Mouse (Mus musculus) heart, embryonic 10.5 days (tissue): ENCODE results near the gene Rgs11. TPM values are rescaled to one million over a fixed set of nuclear protein-coding genes. Genes with fewer than 3 reads are reported as not detected.
"Not testable (repeated sequence)": the region's sequence is repeated elsewhere in the genome, so short reads cannot be mapped to it uniquely, and the experiment has no call there.

Experiments used
- DNase-seq: peaks from one replicate; pipeline ENCODE4 v3.0.0-alpha.2; 2017; ENCODE audit warnings: low spot score
- H3K27ac ChIP-seq: fragments of 300-500 bp; sonication (generic); 2 replicates; pipeline ENCODE4 v1.5.1; 2016; ENCODE audit warnings: mild to moderate bottlenecking
- H3K27me3 ChIP-seq: fragments of 300-500 bp; sonication (generic); 2 replicates; pipeline ENCODE4 v1.6.1; 2016; ENCODE audit warnings: mild to moderate bottlenecking; ENCODE audit not compliant: poor library complexity, insufficient read depth, severe bottlenecking
- H3K36me3 ChIP-seq: fragments of 300-500 bp; sonication (generic); 2 replicates; pipeline ENCODE4 v1.6.1; 2016; ENCODE audit warnings: mild to moderate bottlenecking, moderate library complexity
- H3K4me1 ChIP-seq: fragments of 300-500 bp; sonication (generic); 2 replicates; pipeline ENCODE4 v1.6.1; 2016; ENCODE audit warnings: mild to moderate bottlenecking
- H3K4me3 ChIP-seq: fragments of 300-500 bp; sonication (generic); 2 replicates; pipeline ENCODE4 v1.5.1; 2016; ENCODE audit warnings: mild to moderate bottlenecking, moderate library complexity
- H3K9me3 ChIP-seq: fragments of 300-500 bp; sonication (generic); 2 replicates; pipeline ENCODE4 v1.6.1; 2016; ENCODE audit warnings: mild to moderate bottlenecking, moderate library complexity
- WGBS: fragments of 180-500 bp; shearing (Covaris S2); methylation state at CpG from one replicate; pipeline ENCODE4 v1.1.7; 2016; 5-methylcytosine and 5-hydroxymethylcytosine counted together
- polyA plus RNA-seq: library from polyadenylated mRNA; unstranded; fragments of >200 nt; fragmentation: Nextera tagmentation; extraction: Ambion mirVana; gene quantifications from 2 replicates; pipeline ENCODE4 v1.2.1, GENCODE M21; 2016

Gene Rgs11
- 4.2 and 5.3 TPM in 2 replicates for polyA plus RNA-seq

DNA sequence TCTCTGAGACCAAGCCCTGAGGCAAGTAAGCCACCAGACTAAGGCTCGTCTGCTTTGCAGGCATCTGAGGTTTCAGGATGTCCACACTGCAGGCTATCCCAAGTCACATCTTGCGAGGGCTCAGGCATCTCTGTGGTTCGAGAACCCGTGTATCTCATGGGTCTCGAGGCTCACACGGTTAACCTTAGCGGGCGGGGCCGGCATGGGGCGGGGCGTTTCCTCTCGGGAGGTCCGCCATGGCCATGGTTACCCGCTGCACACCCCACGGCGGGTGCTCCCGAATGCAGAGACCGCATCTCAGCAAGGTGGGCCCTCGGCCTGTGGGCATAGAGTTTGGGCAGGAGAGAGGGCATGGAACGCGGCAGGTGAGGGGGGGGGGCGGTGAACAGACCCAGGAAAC, at the start of gene Rgs11:
TSS of gene Rgs11 (plus strand) at position 215 of the 400 bp plus-strand sequence.
- no peak for DNase-seq
- peak within 1 kb of the TSS; percentile 57 for H3K27ac ChIP-seq

DNA sequence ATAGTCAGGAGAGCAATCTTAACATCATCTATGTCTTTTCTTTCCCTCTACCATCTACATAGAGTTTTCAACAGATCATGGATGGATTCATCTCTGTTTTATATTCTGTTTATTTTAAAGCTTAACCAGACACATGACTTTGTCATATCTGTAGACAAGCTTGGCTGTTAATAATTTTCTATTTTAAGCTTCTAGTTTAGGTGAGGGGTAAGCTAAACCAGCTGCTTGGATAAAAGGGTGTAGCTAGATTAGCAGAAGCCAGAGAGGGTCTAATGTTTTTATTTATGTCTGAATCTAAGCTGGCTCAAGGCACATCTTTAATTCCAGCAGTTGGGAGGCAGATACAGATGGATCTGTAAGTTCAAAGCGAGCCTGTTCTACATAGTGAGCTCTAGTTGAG, 40.0 kb upstream of the Rgs11 start:
- WGBS: 100% methylated on average over 1 of the region's 1 CpGs

More for the DNA sequence above, at the start of gene Rgs11:
- WGBS: 1% methylated on average over 22 of the region's 22 CpGs
- H3K4me3 ChIP-seq: peak within 1 kb of the TSS; percentile 63
- peaks cover 3% of the 10 kb centered on the region for H3K36me3 ChIP-seq
- no peaks in the 10 kb centered on the region for H3K9me3 ChIP-seq
- H3K4me1 ChIP-seq: peaks cover 47% of the 10 kb centered on the region
- peaks cover 76% of the 10 kb centered on the region for H3K27me3 ChIP-seq

DNA sequence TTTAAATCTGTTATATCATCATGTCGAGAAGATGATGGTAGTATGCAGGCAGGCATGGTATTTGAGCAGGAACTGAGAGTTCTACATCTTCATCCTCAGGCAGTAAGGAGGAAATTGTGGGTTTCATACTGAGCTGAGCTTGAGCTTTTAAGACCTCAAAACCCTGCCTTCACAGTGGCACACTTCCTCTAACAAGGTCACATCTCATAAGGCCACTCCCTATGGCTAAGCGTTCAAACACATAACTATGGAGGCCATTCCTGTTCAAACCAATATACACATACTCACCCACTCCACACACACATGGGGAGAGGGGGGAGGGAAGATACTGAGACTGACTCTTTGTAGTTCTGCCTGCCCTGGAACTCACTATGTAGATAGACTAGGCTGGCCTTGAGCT, 34.7 kb upstream of the Rgs11 start:
- no peaks in the 10 kb centered on the region for H3K9me3 ChIP-seq
- H3K27ac ChIP-seq: no peak overlapping the region
- no peak overlapping the region for H3K4me3 ChIP-seq
- no peaks in the 10 kb centered on the region for H3K4me1 ChIP-seq
- peaks cover 6% of the 10 kb centered on the region for H3K36me3 ChIP-seq
- DNase-seq: no peak
- WGBS: 88% methylated on average over 2 of the region's 2 CpGs
- no peaks in the 10 kb centered on the region for H3K27me3 ChIP-seq

More for the DNA sequence above, 40.0 kb upstream of the Rgs11 start:
- no peaks in the 10 kb centered on the region for H3K27me3 ChIP-seq
- no peaks in the 10 kb centered on the region for H3K9me3 ChIP-seq
- H3K4me1 ChIP-seq: no peaks in the 10 kb centered on the region
- H3K4me3 ChIP-seq: no peak overlapping the region
- DNase-seq: no peak
- H3K27ac ChIP-seq: no peak overlapping the region
- H3K36me3 ChIP-seq: peaks cover 8% of the 10 kb centered on the region; the same call in 1 of the 2 replicates

DNA sequence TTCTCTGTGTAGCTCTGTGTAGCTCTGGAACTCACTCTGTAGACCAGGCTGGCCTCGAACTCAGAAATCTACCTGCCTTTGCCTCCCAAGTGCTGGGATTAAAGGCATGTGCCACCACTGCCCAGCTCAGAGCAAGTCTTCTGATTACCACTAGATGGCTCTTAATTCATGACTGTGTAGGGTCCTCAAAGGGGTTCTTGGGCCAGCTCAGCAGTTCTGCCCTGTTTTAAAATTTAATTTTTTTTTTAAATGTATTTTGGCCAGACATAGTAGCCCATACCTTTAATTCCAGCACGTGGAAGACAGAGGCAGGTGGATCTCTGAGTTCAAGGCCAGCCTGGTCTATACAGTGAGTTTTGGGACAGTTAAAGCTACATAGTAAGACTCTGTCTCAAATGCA, 27.5 kb upstream of the Rgs11 start:
- WGBS: 70% methylated on average over 2 of the region's 2 CpGs
- not testable (repeated sequence) for DNase-seq
- H3K36me3 ChIP-seq: peaks cover 43% of the 10 kb centered on the region

DNA sequence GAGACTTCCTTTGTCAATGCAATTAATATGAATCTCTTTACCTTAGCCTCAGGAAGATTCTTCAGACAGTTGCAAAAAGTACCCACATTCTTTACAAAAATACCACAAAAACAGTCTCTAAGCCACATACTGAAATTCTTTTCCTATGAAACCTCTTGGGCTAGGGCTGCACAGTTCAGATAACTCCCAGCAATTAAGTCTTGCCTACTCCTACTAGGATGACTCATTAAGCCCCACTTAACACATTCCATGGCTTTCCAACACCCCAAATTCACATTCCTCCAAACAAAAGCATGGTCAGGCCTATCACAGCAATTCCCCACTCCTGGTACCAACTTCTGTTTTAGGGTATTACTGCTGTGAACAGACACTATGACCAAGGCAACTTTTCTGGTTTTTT, 24.1 kb upstream of the Rgs11 start:
- Histone ChIP-seq H3K27ac (no peak overlapping the region), H3K36me3 (peaks cover 54% of the 10 kb centered on the region), H3K4me1 (no peaks in the 10 kb centered on the region), H3K27me3 (no peaks in the 10 kb centered on the region), H3K4me3 (no peak overlapping the region), H3K9me3 (no peaks in the 10 kb centered on the region)
- no peak for DNase-seq

More for the DNA sequence above, 27.5 kb upstream of the Rgs11 start:
- not testable (repeated sequence) for H3K27ac ChIP-seq, H3K4me3 ChIP-seq, H3K4me1 ChIP-seq, H3K27me3 ChIP-seq, H3K9me3 ChIP-seq

DNA sequence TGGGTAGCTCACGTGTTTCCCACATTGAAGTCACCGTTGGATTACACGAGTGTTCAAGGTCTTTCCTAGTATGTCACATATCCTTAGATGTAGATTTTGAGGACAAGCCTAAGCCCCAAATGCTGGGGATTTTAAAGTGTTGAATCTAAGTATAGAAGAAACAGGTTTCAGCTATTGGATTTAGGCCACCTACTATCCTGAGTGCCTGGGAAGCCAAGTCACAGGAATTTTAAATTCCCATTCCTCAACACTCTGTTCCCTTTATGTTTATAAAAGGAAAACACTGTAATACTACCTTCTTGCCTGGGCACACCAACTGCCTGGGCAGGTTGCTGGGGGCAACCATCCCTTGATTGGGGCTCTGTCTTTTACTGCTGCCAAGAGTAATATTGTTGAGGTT, 21.6 kb upstream of the Rgs11 start:
- WGBS: 91% methylated on average over 3 of the region's 3 CpGs
- no peaks in the 10 kb centered on the region for H3K4me1 ChIP-seq
- H3K4me3 ChIP-seq: no peak overlapping the region
- no peaks in the 10 kb centered on the region for H3K9me3 ChIP-seq
- no peak for DNase-seq
- no peak overlapping the region for H3K27ac ChIP-seq
- peaks cover 59% of the 10 kb centered on the region for H3K36me3 ChIP-seq
- no peaks in the 10 kb centered on the region for H3K27me3 ChIP-seq

DNA sequence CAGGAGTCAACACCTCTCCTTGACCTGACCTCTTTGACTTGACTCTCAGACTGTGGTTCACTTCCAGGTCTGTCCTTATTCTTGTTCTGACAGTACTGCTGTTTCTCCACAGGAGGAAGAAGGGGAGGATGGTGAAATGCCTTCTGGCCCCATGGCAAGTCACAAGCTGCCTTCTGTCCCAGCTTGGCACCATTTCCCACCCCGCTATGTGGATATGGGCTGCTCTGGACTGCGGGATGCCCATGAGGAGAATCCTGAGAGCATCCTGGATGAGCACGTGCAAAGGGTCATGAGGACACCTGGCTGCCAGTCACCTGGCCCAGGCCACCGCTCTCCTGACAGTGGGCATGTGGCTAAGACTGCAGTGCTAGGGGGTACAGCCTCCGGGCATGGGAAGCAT, 15.2 kb upstream of the Rgs11 start:
- no peak for DNase-seq
- no peaks in the 10 kb centered on the region for H3K4me1 ChIP-seq
- peaks cover 94% of the 10 kb centered on the region for H3K36me3 ChIP-seq
- H3K27ac ChIP-seq: no peak overlapping the region
- H3K9me3 ChIP-seq: no peaks in the 10 kb centered on the region
- no peak overlapping the region for H3K4me3 ChIP-seq
- H3K27me3 ChIP-seq: no peaks in the 10 kb centered on the region
- WGBS: 94% methylated on average over 5 of the region's 5 CpGs

DNA sequence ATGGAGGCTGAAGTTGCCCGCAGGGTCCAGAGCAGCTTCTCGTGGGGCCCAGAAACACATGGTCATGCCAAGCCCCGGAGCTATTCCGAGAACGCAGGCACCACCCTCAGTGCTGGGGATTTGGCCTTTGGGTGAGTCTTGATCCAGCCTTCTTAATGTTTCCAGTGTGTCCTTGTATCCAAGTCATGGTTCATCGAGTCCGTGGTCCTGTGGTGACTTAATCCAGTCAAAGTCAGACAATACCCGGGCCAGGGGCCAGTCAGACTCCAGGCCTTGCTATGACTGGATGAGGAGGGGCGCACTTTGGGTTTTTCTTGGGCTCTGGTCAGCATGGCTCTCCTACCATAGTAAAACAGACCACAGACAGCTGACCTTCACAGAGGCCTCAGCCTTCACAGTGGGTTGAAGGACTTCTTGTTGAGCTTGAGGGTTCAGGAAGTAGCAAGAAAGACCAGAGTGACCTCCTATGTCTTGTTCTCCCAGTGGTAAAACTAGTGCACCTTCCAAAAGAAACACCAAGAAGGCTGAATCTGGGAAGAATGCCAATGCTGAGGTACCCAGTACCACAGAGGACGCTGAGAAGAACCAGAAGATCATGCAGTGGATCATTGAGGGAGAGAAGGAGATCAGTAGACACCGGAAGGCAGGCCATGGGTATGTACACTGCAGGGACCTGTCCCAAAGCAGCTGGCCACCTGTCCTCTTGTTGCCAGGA, 14.5 kb upstream of the Rgs11 start:
- Histone ChIP-seq H3K27ac (no peak overlapping the region), H3K27me3 (no peaks in the 10 kb centered on the region), H3K4me1 (no peaks in the 10 kb centered on the region), H3K4me3 (no peak overlapping the region), H3K9me3 (no peaks in the 10 kb centered on the region), H3K36me3 (peaks cover 94% of the 10 kb centered on the region)
- 95% methylated on average over 11 of the region's 11 CpGs for WGBS
- DNase-seq: no peak

DNA sequence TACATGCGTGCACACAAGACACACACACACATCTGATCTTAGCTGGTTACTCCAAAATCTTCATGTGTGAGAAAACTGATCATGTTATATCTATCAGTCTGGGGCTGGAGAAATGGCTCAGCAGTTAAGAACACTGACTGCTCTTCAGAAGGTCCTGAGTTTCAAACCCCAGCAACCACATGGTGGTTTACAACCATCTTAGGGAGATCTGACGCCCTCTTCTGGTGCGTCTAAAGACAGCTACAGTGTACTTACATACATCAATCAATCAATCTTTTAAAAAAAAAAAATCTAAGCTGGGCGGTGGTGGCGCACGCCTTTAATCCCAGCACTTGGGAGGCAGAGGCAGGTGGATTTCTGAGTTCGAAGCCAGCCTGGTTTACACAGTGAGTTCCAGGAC, 11.3 kb upstream of the Rgs11 start:
- H3K36me3 ChIP-seq: peaks cover 95% of the 10 kb centered on the region
- 87% methylated on average over 7 of the region's 7 CpGs for WGBS
- H3K4me3 ChIP-seq, H3K27ac ChIP-seq, H3K4me1 ChIP-seq, H3K9me3 ChIP-seq, H3K27me3 ChIP-seq, DNase-seq: not testable (repeated sequence)

DNA sequence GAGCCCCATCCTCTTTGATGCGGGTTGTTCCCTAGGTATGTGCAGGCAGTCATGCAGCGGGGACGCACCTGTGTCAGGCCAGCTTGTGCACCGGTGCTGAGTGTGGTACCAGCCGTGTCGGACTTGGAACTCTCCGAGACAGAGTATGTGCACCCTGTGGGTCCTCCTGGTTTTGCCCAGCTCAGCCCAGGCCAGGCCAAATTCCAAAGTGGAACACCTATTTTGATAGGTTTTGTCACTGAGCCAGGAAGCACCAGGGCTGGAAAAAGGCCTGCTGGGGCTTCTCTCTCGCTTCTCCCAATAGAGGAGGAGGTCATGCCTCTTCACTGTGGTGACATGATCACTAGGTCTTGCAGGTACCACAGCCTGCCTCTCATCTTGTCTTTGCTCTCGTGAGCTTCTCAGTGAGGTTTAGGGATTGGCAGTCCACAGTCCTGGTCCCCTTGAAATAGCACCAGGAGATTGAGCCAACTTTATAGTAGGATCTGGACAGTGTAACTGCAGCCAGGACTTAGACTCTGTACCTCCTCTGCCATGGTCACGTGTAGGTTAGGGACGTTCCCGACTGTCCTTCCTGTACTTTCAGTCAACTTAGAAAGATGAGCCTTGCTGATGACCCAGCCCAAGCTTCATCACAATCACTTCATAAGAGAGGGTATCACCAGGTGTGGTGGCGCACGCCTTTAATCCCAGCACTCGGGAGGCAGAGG, 10.1 kb upstream of the Rgs11 start:
- Histone ChIP-seq H3K9me3 (no peaks in the 10 kb centered on the region), H3K4me1 (no peaks in the 10 kb centered on the region), H3K36me3 (peaks cover 97% of the 10 kb centered on the region), H3K27me3 (no peaks in the 10 kb centered on the region), H3K27ac (no peak overlapping the region), H3K4me3 (no peak overlapping the region)
- WGBS: 95% methylated on average over 15 of the region's 15 CpGs
- no peak for DNase-seq

DNA sequence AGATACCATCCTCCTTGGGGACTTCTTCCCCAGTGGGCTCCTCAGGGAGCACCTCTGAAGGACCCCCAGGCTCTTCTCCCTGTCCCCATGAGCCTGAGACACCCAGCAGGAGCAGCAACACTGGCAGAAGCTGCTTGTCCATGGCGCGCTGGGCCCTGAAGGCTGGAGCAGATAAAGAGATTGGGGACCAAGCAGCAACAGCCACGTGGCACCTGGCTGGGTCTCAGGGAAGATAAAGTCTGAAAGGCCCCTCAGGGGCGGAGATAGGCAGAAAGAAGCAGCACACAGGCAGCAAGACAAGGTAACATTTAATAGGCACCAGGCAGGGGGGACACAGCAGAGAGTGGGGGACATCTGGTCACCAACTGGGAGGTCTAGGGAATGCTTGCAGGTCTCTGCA, 3.9 kb upstream of the Rgs11 start, which contains the start of gene Pdia2:
TSS of gene Pdia2 (minus strand) at position 196 of the 400 bp plus-strand sequence.
- no peak within 1 kb of the TSS for H3K4me3 ChIP-seq
- no peaks in the 10 kb centered on the region for H3K9me3 ChIP-seq
- peak within 1 kb of the TSS; percentile 7; the same call in 1 of the 2 replicates for H3K27ac ChIP-seq
- H3K36me3 ChIP-seq: peaks cover 41% of the 10 kb centered on the region
- peaks cover 31% of the 10 kb centered on the region for H3K4me1 ChIP-seq
- H3K27me3 ChIP-seq: peaks cover 52% of the 10 kb centered on the region
- DNase-seq: no peak
- 44% methylated on average over 4 of the region's 4 CpGs for WGBS

DNA sequence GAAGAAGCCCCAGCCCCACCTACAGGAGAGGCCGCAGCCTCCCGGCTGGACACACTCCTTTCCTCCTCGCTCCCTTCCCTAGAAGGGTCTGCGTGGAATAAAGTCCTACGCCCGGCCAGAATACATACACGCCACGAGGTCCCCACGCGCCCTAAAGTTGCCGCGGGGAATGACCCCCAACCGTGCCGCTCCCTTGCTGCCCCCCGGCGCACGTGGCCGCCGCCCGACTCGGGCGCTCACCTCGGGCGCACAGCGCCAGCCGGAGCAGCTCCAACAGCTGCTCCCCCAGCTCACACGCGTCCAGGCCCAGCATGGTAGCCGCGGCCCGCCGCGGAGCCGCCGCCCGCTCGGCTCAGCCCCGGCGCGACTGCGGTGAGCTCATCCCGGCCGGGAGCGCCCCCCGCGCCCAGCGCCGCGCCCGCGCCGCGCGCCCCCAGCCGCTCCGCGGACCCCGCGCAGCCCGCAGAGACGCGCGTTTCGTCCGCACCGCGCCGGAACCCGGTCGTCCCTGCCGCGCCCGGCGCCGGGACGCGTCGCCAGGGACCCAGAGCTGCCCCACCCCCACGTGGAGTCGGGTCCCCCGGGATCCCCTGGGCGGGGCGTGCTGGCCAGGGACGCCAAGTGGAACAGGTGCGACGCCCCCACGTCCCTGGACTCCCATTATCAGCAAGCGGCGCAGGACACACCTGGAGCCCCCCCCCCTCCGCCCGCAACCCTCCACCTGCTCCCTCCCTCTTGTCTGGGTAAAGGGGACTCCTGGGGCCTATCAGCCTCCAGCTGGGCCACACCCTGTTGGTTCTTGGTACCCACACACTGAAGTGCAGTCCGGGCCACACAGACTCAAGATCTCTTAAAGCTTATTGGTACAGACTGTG, 1.7 kb upstream of the Rgs11 start:
- 2% methylated on average over 92 of the region's 92 CpGs for WGBS
- Histone ChIP-seq H3K4me3 (peak overlapping the region; percentile 75), H3K9me3 (no peaks in the 10 kb centered on the region), H3K27ac (peak overlapping the region; percentile 84), H3K4me1 (peaks cover 47% of the 10 kb centered on the region), H3K27me3 (peaks cover 74% of the 10 kb centered on the region), H3K36me3 (peaks cover 20% of the 10 kb centered on the region)
- DNase-seq: no peak

DNA sequence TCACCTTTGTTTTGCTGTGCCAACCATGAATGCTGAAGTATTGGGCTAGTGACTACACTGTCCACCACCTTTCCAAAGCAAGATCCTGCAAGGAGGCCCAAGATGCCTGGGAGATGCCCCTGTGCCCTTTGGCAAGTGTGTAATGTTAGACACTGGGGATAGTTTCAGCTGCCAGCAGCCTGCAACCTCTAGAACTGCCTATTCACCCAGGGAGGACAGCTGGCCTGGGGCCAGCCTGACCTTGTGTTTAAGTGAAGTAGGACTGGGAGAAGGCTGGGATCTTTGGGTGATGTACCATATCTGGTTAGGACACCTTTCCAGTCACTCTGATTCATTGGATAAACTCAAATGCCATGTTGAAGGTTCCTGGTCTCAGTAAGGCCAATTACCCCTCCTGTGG, 753 bp upstream of the Rgs11 start:
- Histone ChIP-seq H3K27me3 (peaks cover 76% of the 10 kb centered on the region), H3K36me3 (peaks cover 11% of the 10 kb centered on the region), H3K4me1 (peaks cover 47% of the 10 kb centered on the region), H3K27ac (no peak overlapping the region), H3K9me3 (no peaks in the 10 kb centered on the region), H3K4me3 (no peak overlapping the region)
- no peak for DNase-seq
